Mouse (Mus musculus) MEL (cell line): Measurements from ENCODE around the gene Ift27. TPM values are rescaled to one million over a fixed set of nuclear protein-coding genes. Genes with fewer than 3 reads are reported as not detected.

Experiments used
- DNase-seq: peaks from one replicate; pipeline ENCODE4 v3.0.0; 2011; ENCODE audit warnings: low read depth, low spot score
- H3K27ac ChIP-seq: 2 replicates; pipeline ENCODE4 v1.5.1; 2012; ENCODE audit warnings: low read depth, mild to moderate bottlenecking, control low read depth, low read length, moderate library complexity; ENCODE audit not compliant: control insufficient read depth
- H3K27me3 ChIP-seq, 2 experiments: fragments of 150-350 bp in 1 of 2; sonication (generic) in 1 of 2; 2 replicates each; pipeline ENCODE4 v1.6.1; 2012; ENCODE audit warnings: low read length in 2 of 2, mild to moderate bottlenecking in 2 of 2, improper control_type of control experiment in 1 of 2, moderate library complexity in 1 of 2; ENCODE audit not compliant: insufficient read depth in 2 of 2, control insufficient read depth in 1 of 2
- H3K36me3 ChIP-seq, 2 experiments: 2 replicates each; pipeline ENCODE4 v1.6.1; 2012 to 2014; ENCODE audit warnings: low read length in 2 of 2, improper control_type of control experiment in 1 of 2, inconsistent platforms in 1 of 2, mild to moderate bottlenecking in 1 of 2; ENCODE audit not compliant: insufficient read depth in 2 of 2, control insufficient read depth in 1 of 2
- H3K4me1 ChIP-seq, 2 experiments: fragments of 150-350 bp in 1 of 2; sonication (generic) in 1 of 2; 2 replicates each; pipeline ENCODE4 v1.6.1; 2012; ENCODE audit warnings: low read length in 2 of 2, improper control_type of control experiment in 1 of 2, mild to moderate bottlenecking in 1 of 2; ENCODE audit not compliant: insufficient read depth in 2 of 2, control insufficient read depth in 1 of 2
- H3K4me3 ChIP-seq, 2 experiments: fragments of 150-350 bp in 1 of 2; sonication (generic) in 1 of 2; 2 replicates each; pipeline ENCODE4 v1.5.1; 2012; ENCODE audit warnings: low read depth in 2 of 2, low read length in 2 of 2, mild to moderate bottlenecking in 2 of 2, moderate library complexity in 2 of 2, control low read depth in 1 of 2, improper control_type of control experiment in 1 of 2; ENCODE audit not compliant: control insufficient read depth in 1 of 2, insufficient read depth in 1 of 2
- H3K79me2 ChIP-seq: 2 replicates; pipeline ENCODE4 v1.6.1; 2012; ENCODE audit warnings: mild to moderate bottlenecking, low read length, moderate library complexity; ENCODE audit not compliant: control insufficient read depth, poor library complexity, insufficient read depth
- H3K9ac ChIP-seq: 2 replicates; pipeline ENCODE4 v1.6.1; 2012; ENCODE audit warnings: low read depth, mild to moderate bottlenecking, control low read depth, low read length, moderate library complexity; ENCODE audit not compliant: control insufficient read depth, poor library complexity, severe bottlenecking
- H3K9me3 ChIP-seq: fragments of 150-350 bp; sonication (generic); replicated peaks from 2 replicates; pipeline ENCODE4 v1.6.1; 2012; ENCODE audit warnings: mild to moderate bottlenecking, low read length, improper control_type of control experiment, moderate library complexity; ENCODE audit not compliant: insufficient read depth
- BHLHE40 ChIP-seq: IDR thresholded peaks from 2 replicates; pipeline ENCODE4 v1.6.1; 2012; ENCODE audit warnings: low read depth, mild to moderate bottlenecking, inconsistent platforms, low read length, improper control_type of control experiment, borderline replicate concordance
- CHD1 ChIP-seq: IDR thresholded peaks from 2 replicates; pipeline ENCODE4 v1.6.1; 2012; ENCODE audit warnings: low read depth, mild to moderate bottlenecking, inconsistent platforms, low read length, improper control_type of control experiment
- CHD2 ChIP-seq: IDR thresholded peaks from 2 replicates; pipeline ENCODE4 v1.6.1; 2011; ENCODE audit warnings: low read length, improper control_type of control experiment
- CTCF ChIP-seq, 3 experiments: IDR thresholded peaks in 2 of 3; conservative IDR thresholded peaks in 1 of 3; 2 replicates each; pipeline ENCODE4 v1.5.1; 2011 to 2012; ENCODE audit warnings: low read length in 3 of 3, low read depth in 2 of 3, mild to moderate bottlenecking in 2 of 3, improper control_type of control experiment in 1 of 3, inconsistent platforms in 1 of 3, mixed read lengths in 1 of 3, moderate library complexity in 1 of 3; ENCODE audit not compliant: control insufficient read depth in 1 of 3, insufficient read depth in 1 of 3, poor library complexity in 1 of 3, severe bottlenecking in 1 of 3
- ETS1 ChIP-seq: IDR thresholded peaks from 2 replicates; pipeline ENCODE4 v1.6.1; 2012; ENCODE audit warnings: low read depth, mild to moderate bottlenecking, inconsistent platforms, low read length, improper control_type of control experiment, moderate library complexity
- HCFC1 ChIP-seq: IDR thresholded peaks from 2 replicates; pipeline ENCODE4 v1.6.1; 2012; ENCODE audit warnings: low read depth, mild to moderate bottlenecking, inconsistent platforms, low read length, improper control_type of control experiment, moderate library complexity
- KAT2A ChIP-seq: conservative IDR thresholded peaks from 2 replicates; pipeline ENCODE4 v1.6.1; 2012; ENCODE audit warnings: low read depth, low read length, improper control_type of control experiment, inconsistent platforms
- MAFK ChIP-seq: IDR thresholded peaks from 2 replicates; pipeline ENCODE4 v1.6.1; 2011; ENCODE audit warnings: low read depth, mild to moderate bottlenecking, low read length, improper control_type of control experiment, borderline replicate concordance
- MAX ChIP-seq: IDR thresholded peaks from 2 replicates; pipeline ENCODE4 v1.6.1; 2011; ENCODE audit warnings: low read length, improper control_type of control experiment
- MEF2A ChIP-seq: IDR thresholded peaks from 2 replicates; pipeline ENCODE4 v1.6.1; 2014; ENCODE audit warnings: low read depth, mild to moderate bottlenecking, inconsistent platforms, low read length, improper control_type of control experiment; ENCODE audit not compliant: poor library complexity, insufficient replicate concordance, severe bottlenecking; ENCODE audit errors: extremely low read depth
- MXI1 ChIP-seq: IDR thresholded peaks from 2 replicates; pipeline ENCODE4 v1.6.1; 2011; ENCODE audit warnings: mild to moderate bottlenecking, low read depth, low read length, improper control_type of control experiment
- MYC ChIP-seq: IDR thresholded peaks from 2 replicates; pipeline ENCODE4 v1.6.1; 2011; ENCODE audit warnings: low read depth, mild to moderate bottlenecking, low read length, improper control_type of control experiment, moderate library complexity
- NRF1 ChIP-seq: IDR thresholded peaks from 2 replicates; pipeline ENCODE4 v1.6.1; 2014; ENCODE audit warnings: low read depth, mild to moderate bottlenecking, inconsistent platforms, low read length, improper control_type of control experiment, moderate library complexity; ENCODE audit not compliant: poor library complexity, insufficient read depth, severe bottlenecking
- POLR2AphosphoS5 ChIP-seq: IDR thresholded peaks from 2 replicates; pipeline ENCODE4 v1.6.1; 2012; ENCODE audit warnings: low read depth, borderline replicate concordance, mild to moderate bottlenecking, inconsistent platforms, low read length, moderate library complexity, mixed read lengths
- SIN3A ChIP-seq: IDR thresholded peaks from 2 replicates; pipeline ENCODE4 v1.6.1; 2012; ENCODE audit warnings: low read length, improper control_type of control experiment, inconsistent platforms
- SMC3 ChIP-seq: IDR thresholded peaks from 2 replicates; pipeline ENCODE4 v1.6.1; 2011; ENCODE audit warnings: low read depth, low read length, improper control_type of control experiment
- TAL1 ChIP-seq: IDR thresholded peaks from 2 replicates; pipeline ENCODE4 v1.6.1; 2012; ENCODE audit warnings: mild to moderate bottlenecking, inconsistent platforms, low read length, moderate library complexity, mixed read lengths
- TCF12 ChIP-seq: IDR thresholded peaks from 2 replicates; pipeline ENCODE4 v1.6.1; 2014; ENCODE audit warnings: low read depth, mild to moderate bottlenecking, inconsistent platforms, low read length, improper control_type of control experiment, moderate library complexity
- UBTF ChIP-seq: IDR thresholded peaks from 2 replicates; pipeline ENCODE4 v1.6.1; 2012; ENCODE audit warnings: low read depth, mild to moderate bottlenecking, inconsistent platforms, low read length, improper control_type of control experiment, moderate library complexity, borderline replicate concordance; ENCODE audit not compliant: insufficient read depth
- USF2 ChIP-seq, 2 experiments: IDR thresholded peaks; 2 replicates each; pipeline ENCODE4 v1.6.1; 2011 to 2012; ENCODE audit warnings: improper control_type of control experiment in 2 of 2, low read length in 2 of 2, borderline replicate concordance in 1 of 2, inconsistent platforms in 1 of 2, low read depth in 1 of 2, mild to moderate bottlenecking in 1 of 2; ENCODE audit not compliant: insufficient read depth in 1 of 2
- ZKSCAN1 ChIP-seq: IDR thresholded peaks from 2 replicates; pipeline ENCODE4 v1.6.1; 2012; ENCODE audit warnings: low read depth, mild to moderate bottlenecking, inconsistent platforms, low read length, improper control_type of control experiment, moderate library complexity
- polyA plus RNA-seq, 2 experiments: library from polyadenylated mRNA; stranded (reverse) in 1 of 2; unstranded in 1 of 2; fragments of >175 nt in 1 of 2; fragments of >200 nt in 1 of 2; gene quantifications; 2 replicates each; pipeline versions ENCODE4 v1.2.1 to v1.2.4; 2012; ENCODE audit warnings: low replicate concordance in 2 of 2, low read depth in 1 of 2; ENCODE audit not compliant: insufficient read length in 2 of 2, insufficient read depth in 1 of 2, missing spikeins in 1 of 2
- total RNA-seq: library from RNA; depleted of rRNA; stranded (reverse); fragments of 300-350 nt; gene quantifications from 2 replicates; pipeline ENCODE4 v1.2.3, GENCODE M21; 2012

Gene Ift27
- total and polyA plus RNA-seq, 3 experiments = 10.4 to 18.0 TPM; not detected in 1

GRCm38 (mm10) chr15:78172899-78173817 lies 749 bp downstream of the Ift27 start:
- DNase-seq = peak; percentile 41
- Histone ChIP-seq H3K36me3 (no peaks in the 10 kb centered on the region), H3K4me3 (peak overlapping the region; percentile 60 to 79), H3K27ac (peak overlapping the region; percentile 21; the same call in 1 of the 2 replicates), H3K9me3 (no peaks in the 10 kb centered on the region), H3K27me3 (no peaks in the 10 kb centered on the region), H3K79me2 (peaks cover 2% of the 10 kb centered on the region), H3K9ac (peak overlapping the region; percentile 79), H3K4me1 (peaks cover 0 to 14% of the 10 kb centered on the region in 2 experiments; a peak in 3 of 4 replicates)
- no peak for TF ChIP-seq TCF12
- TF ChIP-seq USF2 (IDR thresholded peaks at IDR 0.05; ENCODE audit: borderline replicate concordance in 1 of 2, insufficient read depth in 1 of 2, low read depth in 1 of 2, low read length in 2 of 2) = no peak
- no peak for TF ChIP-seq ZKSCAN1
- TF ChIP-seq SIN3A = peak; percentile 31; the same call in 1 of the 2 replicates
- no peak for TF ChIP-seq MAFK
- no peak for TF ChIP-seq POLR2AphosphoS5
- peak; percentile 95 for TF ChIP-seq MXI1
- TF ChIP-seq MEF2A = no peak
- TF ChIP-seq ETS1 = no peak
- no peak for TF ChIP-seq BHLHE40
- TF ChIP-seq MAX = peak; percentile 28; the same call in 1 of the 2 replicates
- no peak for TF ChIP-seq CHD2
- no peak for TF ChIP-seq HCFC1
- no peak for TF ChIP-seq SMC3
- TF ChIP-seq MYC = no peak
- no peak for TF ChIP-seq TAL1
- no peak for TF ChIP-seq CTCF (IDR thresholded peaks at IDR 0.05 in 2 of 3, conservative IDR thresholded peaks at IDR 0.05 in 1 of 3; ENCODE audit: control insufficient read depth in 1 of 3, insufficient read depth in 1 of 3, low read depth in 2 of 3, low read length in 3 of 3, poor library complexity in 1 of 3, severe bottlenecking in 1 of 3)
- TF ChIP-seq KAT2A = no peak
- no peak for TF ChIP-seq CHD1
- TF ChIP-seq NRF1 = no peak
- TF ChIP-seq UBTF = no peak
